Comparison of ENCODE assay signal across 18 mouse cellular contexts in the genomic region with DNA sequence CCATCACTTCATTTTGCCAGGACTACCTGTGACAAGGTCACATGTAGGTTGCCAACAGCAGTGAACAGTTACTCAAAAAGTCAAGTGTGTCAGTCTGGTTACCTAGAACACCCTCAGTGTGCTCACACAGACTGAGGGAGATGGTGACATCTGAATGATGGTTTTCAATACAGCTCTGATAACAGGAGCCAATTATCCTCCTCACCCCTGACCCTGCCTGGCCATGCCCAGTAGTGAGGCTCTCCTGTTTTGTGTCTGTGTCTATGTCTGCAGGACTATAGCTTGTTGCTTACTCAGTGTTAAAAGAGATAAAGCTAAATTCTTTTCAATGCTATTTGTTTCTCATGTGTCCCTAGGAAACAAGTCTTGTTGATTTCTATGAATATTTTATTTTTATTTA.
"Had no signal": no experiment of that assay in that cellular context is flagged by ENCODE, and none has a peak within 500 bp of the region (broad histone marks: within the 10 kb centered on the region; RNA-seq: fewer than 3 reads in every experiment).

No protein-coding gene starts in this region.

- H3K4me3 ChIP-seq: layer of hippocampus, adult 2 months; limb, embryonic 10.5 days; limb, embryonic 13.5 days; liver, embryonic 12.5 days; liver, embryonic 15.5 days; lung, embryonic 15.5 days; megakaryocyte, embryonic 14.5 days; midbrain, embryonic 12.5 days had no signal

- H3K4me1 ChIP-seq: limb, embryonic 10.5 days; liver, embryonic 12.5 days; liver, embryonic 15.5 days; lung, embryonic 15.5 days; megakaryocyte, embryonic 14.5 days; midbrain, embryonic 12.5 days had no signal

- H3K36me3 ChIP-seq: limb, embryonic 10.5 days; limb, embryonic 13.5 days; liver, embryonic 12.5 days; liver, embryonic 15.5 days; lung, embryonic 15.5 days; midbrain, embryonic 12.5 days had no signal

- DNase-seq: kidney, adult 2 months; kidney, postnatal 25 days; layer of hippocampus, adult 9-11 months; liver; lung, adult 18-20 months; lung, postnatal 10 days; lung, postnatal 36 days; thymus, adult 18-20 months; thymus, postnatal 36 days had no signal

- H3K4me2 ChIP-seq: limb, embryonic 13.5 days; liver, embryonic 12.5 days; liver, embryonic 15.5 days; lung, embryonic 15.5 days; midbrain, embryonic 12.5 days had no signal

- ATAC-seq: liver, embryonic 12.5 days had no signal

- H3K9me3 ChIP-seq: limb, embryonic 10.5 days; limb, embryonic 13.5 days; liver, embryonic 12.5 days; liver, embryonic 15.5 days; lung, embryonic 15.5 days; megakaryocyte, embryonic 14.5 days; midbrain, embryonic 12.5 days had no signal

- H3K27me3 ChIP-seq: limb, embryonic 13.5 days; liver, embryonic 12.5 days; liver, embryonic 15.5 days; lung, embryonic 15.5 days; megakaryocyte, embryonic 14.5 days; midbrain, embryonic 12.5 days had no signal

- H3K27ac ChIP-seq: kidney, postnatal 0 days; layer of hippocampus, adult 2 months; limb, embryonic 10.5 days; limb, embryonic 13.5 days; liver, embryonic 12.5 days; liver, embryonic 15.5 days; lung, embryonic 15.5 days; midbrain, embryonic 12.5 days had no signal

- H3K9ac ChIP-seq: limb, embryonic 13.5 days; liver, embryonic 12.5 days; liver, embryonic 15.5 days; lung, embryonic 15.5 days; midbrain, embryonic 12.5 days had no signal
